Mouse (Mus musculus) liver, embryonic 14.5 days (tissue): Measurements from ENCODE around the gene Tardbp.

Experiments
- CTCF ChIP-seq: IDR thresholded peaks from 2 replicates; pipeline ENCODE4 v1.5.1; 2016; ENCODE audit warnings: antibody characterized with exemption, low read depth, control low read depth
- EP300 ChIP-seq: IDR thresholded peaks from 2 replicates; pipeline ENCODE4 v1.6.1; 2016; ENCODE audit warnings: antibody characterized with exemption, low read depth

DNA sequence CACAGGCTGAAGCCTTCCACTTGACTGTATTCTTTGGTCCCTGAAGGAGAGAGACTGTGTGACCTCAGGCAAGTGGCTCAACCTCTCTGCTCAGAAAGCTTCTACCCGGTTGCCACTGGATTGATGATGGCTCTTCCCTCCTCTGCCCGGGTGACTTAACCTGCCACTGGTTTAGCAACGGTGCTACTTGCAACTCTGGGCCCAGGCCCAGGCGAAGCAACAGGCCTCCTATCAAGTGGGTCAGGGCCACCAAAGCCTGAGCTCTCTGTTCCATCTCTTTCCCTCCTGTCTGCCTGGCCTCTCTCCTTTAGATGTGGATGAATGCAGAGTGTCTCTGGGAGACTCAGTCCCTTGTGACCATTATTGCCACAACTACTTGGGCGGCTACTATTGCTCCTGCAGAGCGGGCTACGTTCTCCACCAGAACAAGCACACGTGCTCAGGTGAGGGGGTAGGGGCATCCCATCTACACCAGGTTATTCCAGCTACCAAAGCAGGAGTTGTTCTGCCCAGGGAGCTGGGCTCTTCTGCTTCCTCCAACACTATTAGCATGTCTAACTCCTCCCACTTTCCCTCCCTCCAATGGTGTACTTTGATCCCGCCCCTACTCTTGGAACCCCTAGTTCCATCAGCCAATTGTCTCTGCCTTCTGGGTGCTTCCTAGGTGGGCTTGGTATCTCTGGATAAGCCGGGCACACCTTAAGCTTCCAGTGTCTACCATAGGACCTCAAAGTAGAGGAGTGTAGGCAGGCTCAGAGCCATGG lies 23.3 kb downstream of the Tardbp start:
- no peak for TF ChIP-seq CTCF
- TF ChIP-seq EP300, result no peak
